In genomic region chr15:25624263-25624662, GRCm38 (mm10) we compare ENCODE assay signal across 8 mouse cellular contexts. TPM values are rescaled to one million over a fixed set of nuclear protein-coding genes. Genes with fewer than 3 reads are reported as not detected.
DNase-seq lines count a peak whose midpoint lies in the region; ATAC-seq and TF ChIP-seq lines count a peak whose summit lies in the region.

No protein-coding gene starts in this region.

- H3K4me2 ChIP-seq in heart, embryonic 13.5 days = peak overlapping the region; percentile 80
- H3K4me2 ChIP-seq in kidney, postnatal 0 days (ENCODE audit: low read length) = peak overlapping the region; percentile 78

- no peak for ATAC-seq in heart, embryonic 13.5 days (ENCODE audit: extremely low read depth, insufficient number of reproducible peaks, low FRiP score, low TSS enrichment)
- ATAC-seq in kidney, postnatal 0 days (replicated peaks; ENCODE audit: low FRiP score, low read depth) = no peak
- ATAC-seq in megakaryocyte progenitor cell, adult 5-6 weeks (replicated peaks; ENCODE audit: poor library complexity) = peak; percentile 43

- no peaks in the 10 kb centered on the region for H3K27me3 ChIP-seq in cerebellum, adult 2 months (ENCODE audit: control insufficient read depth, insufficient read depth, low read length)
- peaks cover 9% of the 10 kb centered on the region; the same call in 1 of the 2 replicates for H3K27me3 ChIP-seq in heart, embryonic 13.5 days (replicated peaks)
- H3K27me3 ChIP-seq in kidney, postnatal 0 days (ENCODE audit: insufficient read depth, low read length) = no peaks in the 10 kb centered on the region

- H3K9ac ChIP-seq in heart, embryonic 13.5 days = no peak overlapping the region
- peak overlapping the region; percentile 87; the same call in 1 of the 2 replicates for H3K9ac ChIP-seq in kidney, postnatal 0 days (ENCODE audit: low read depth, low read length)

- no peak overlapping the region for H3K4me3 ChIP-seq in cerebellum, adult 2 months (replicated peaks; ENCODE audit: insufficient read depth, low read depth, low read length)
- peak overlapping the region; percentile 74 for H3K4me3 ChIP-seq in heart, embryonic 13.5 days
- peak overlapping the region; percentile 73 for H3K4me3 ChIP-seq in kidney, postnatal 0 days (replicated peaks; ENCODE audit: low read depth, low read length)

- peak; percentile 19; the same call in 1 of the 2 replicates for TF ChIP-seq CTCF in cerebellum, adult 2 months (IDR thresholded peaks at IDR 0.05; ENCODE audit: borderline replicate concordance, insufficient read depth, low read depth, low read length)
- peak; percentile 79 for TF ChIP-seq CTCF in kidney, postnatal 0 days (IDR thresholded peaks at IDR 0.05; ENCODE audit: low read depth)

- DNase-seq in cerebellum, adult 2 months = no peak
- no peak for DNase-seq in cerebellum, adult 9-11 months
- peak; percentile 77 for DNase-seq in adrenal gland, adult 2 months
- DNase-seq in kidney, postnatal 0 days (ENCODE audit: low spot score) = peak; percentile 71
- DNase-seq in thymus, postnatal 14 days = peak; percentile 85
- DNase-seq in ovary, postnatal 14 days (ENCODE audit: low spot score) = no peak

- H3K4me1 ChIP-seq in cerebellum, adult 2 months (ENCODE audit: control insufficient read depth, insufficient read depth, low read length) = no peaks in the 10 kb centered on the region
- peaks cover 37% of the 10 kb centered on the region for H3K4me1 ChIP-seq in heart, embryonic 13.5 days
- peaks cover 22% of the 10 kb centered on the region for H3K4me1 ChIP-seq in kidney, postnatal 0 days (replicated peaks; ENCODE audit: insufficient read depth, low read length)

- no peaks in the 10 kb centered on the region for H3K9me3 ChIP-seq in heart, embryonic 13.5 days
- no peaks in the 10 kb centered on the region for H3K9me3 ChIP-seq in kidney, postnatal 0 days (replicated peaks; ENCODE audit: low read length)

- no peak for TF ChIP-seq POLR2A in cerebellum, adult 2 months (IDR thresholded peaks at IDR 0.05; ENCODE audit: borderline replicate concordance, insufficient read depth, low read length)

- no peak overlapping the region for H3K27ac ChIP-seq in cerebellum, adult 2 months (ENCODE audit: insufficient read depth, low read length)
- no peak overlapping the region for H3K27ac ChIP-seq in heart, embryonic 13.5 days (replicated peaks)
- H3K27ac ChIP-seq in kidney, postnatal 0 days = peak overlapping the region; percentile 97; the same call in 1 of the 2 replicates

- no peaks in the 10 kb centered on the region for H3K36me3 ChIP-seq in heart, embryonic 13.5 days
- H3K36me3 ChIP-seq in kidney, postnatal 0 days (ENCODE audit: insufficient read depth, low read length) = no peaks in the 10 kb centered on the region

- WGBS in cerebellum, adult 2 months = 65% methylated on average over 3 of the region's 3 CpGs
- 49% methylated on average over 3 of the region's 3 CpGs for WGBS in heart, embryonic 13.5 days
- WGBS in kidney, postnatal 0 days = 53% methylated on average over 3 of the region's 3 CpGs

RNA-seq across cellular contexts. Expression of gene Myo10, which starts 1.9 kb away (rescaled TPM):
- 30.0 TPM in 2 replicates for polyA plus RNA-seq in cerebellum, adult 2 months (2012; rRNA removed)
- total RNA-seq in adrenal gland, adult 2 months (2021) = 100 to 1,000 TPM in 1 of 2 experiments, 10 to 100 TPM in 1; 63.9 to 103 TPM
- polyA plus RNA-seq in adrenal gland, adult 2 months (2012; rRNA removed) = 35.8 and 42.1 TPM in 2 replicates
- polyA plus RNA-seq in heart, embryonic 13.5 days (2015; fragmentation: Nextera tagmentation; extraction: Ambion mirVana) = 11.0 and 12.1 TPM in 2 replicates
- polyA plus RNA-seq in kidney, postnatal 0 days (2015; fragmentation: Nextera tagmentation; extraction: Ambion mirVana) = 25.8 and 29.3 TPM in 2 replicates
- total RNA-seq in megakaryocyte progenitor cell, adult 5-6 weeks (2015) = 2.4 and 2.9 TPM in 2 replicates
- total RNA-seq in megakaryocyte progenitor cell, adult 5-6 weeks (2017) = 3.8 and 4.2 TPM in 2 replicates

Comparison
In these comparisons a context has a peak if more than half of its experiments do, and no peak if none do; other contexts are left out.
1. DNase-seq: peak in adrenal gland, adult 2 months (single experiment), kidney, postnatal 0 days (single experiment) and thymus, postnatal 14 days (single experiment); none in cerebellum, adult 2 months (0 of 2), cerebellum, adult 9-11 months (single experiment) and ovary, postnatal 14 days (single experiment).